Mouse (Mus musculus): ENCODE data around the gene Peg3.

DNA sequence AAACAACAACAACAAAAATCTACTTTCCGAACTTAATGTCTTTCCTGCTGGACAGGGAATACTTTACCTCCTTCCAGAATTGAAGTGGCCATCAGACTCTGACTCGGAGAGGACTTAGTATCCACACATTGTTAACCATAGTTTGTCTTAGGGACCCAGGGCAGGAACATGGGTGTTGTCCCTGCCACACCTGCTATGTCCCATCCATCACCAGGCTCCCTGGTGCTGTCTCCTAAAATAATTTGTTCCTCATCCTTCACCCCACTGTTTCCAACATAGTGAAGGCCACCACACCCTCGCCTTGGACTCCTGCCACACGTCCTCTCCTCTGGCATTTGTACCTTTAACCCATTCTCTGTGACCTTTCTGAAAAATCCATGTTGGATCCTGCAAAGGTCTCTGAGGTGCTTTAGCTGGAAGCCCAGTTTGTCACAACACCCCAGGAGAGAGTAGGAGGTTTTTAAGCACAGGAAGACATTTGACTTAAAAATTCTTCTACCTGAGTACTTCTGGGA, 26.6 kb upstream of the Peg3 start:
- TF ChIP-seq CTCF (IDR thresholded peaks at IDR 0.05; ENCODE audit: low read depth): no peak
- no peak for TF ChIP-seq EP300 (optimal IDR thresholded peaks at IDR 0.05)
